Mouse (Mus musculus): ENCODE measurements around the gene Olfr12. TPM values are rescaled to one million over a fixed set of nuclear protein-coding genes. Genes with fewer than 3 reads are reported as not detected.

The Olfr12 gene
- polyA plus RNA-seq (2012; rRNA removed) = not detected in 2 replicates

DNA sequence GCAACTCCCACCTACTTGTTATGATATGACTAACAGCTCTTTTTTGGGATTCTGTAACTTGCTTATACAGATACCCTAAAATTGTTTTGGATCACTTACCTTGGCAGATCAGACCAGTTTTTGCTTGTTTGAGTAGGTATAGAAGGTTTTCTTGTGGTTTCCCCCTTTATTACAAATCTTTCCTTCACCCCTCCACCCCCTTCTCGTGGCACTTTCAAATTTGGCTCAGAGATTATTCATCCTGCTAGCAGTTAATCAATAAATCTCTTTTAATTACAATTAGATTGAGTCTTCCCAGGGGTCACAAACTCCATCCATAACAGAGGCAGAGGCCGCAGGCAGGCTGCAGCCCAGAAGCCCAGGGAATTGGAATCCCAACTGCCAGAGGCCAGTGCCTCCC is at the start of gene Olfr12:
Olfr12 (plus strand) TSS at position 301 of the 400 bp plus-strand sequence.
- no peak for DNase-seq (ENCODE audit: low spot score)

DNA sequence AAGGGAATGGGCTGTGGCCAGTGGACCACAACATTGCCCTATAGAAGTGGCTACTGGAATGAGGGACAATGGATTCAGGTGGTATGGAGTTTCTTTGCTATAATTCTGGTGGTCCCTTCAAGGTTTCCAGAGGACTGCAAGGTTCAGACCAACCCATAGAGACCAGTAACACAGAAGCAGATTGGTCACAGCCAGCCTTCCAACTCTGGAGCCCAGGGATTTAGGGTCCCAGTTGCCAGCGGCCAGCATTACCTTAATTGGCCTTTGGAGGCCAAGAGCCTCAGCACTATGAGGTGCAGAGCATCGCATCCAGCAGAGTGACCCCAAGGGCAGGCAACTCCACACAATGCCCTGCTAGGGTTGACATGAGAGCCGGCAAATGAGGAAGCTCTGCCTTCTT is 46.6 kb upstream of the Olfr12 start, which contains the start of gene Olfr1413:
Olfr1413 (plus strand) TSS at position 301 of the 400 bp plus-strand sequence.
- no peak for DNase-seq (ENCODE audit: low spot score)

DNA sequence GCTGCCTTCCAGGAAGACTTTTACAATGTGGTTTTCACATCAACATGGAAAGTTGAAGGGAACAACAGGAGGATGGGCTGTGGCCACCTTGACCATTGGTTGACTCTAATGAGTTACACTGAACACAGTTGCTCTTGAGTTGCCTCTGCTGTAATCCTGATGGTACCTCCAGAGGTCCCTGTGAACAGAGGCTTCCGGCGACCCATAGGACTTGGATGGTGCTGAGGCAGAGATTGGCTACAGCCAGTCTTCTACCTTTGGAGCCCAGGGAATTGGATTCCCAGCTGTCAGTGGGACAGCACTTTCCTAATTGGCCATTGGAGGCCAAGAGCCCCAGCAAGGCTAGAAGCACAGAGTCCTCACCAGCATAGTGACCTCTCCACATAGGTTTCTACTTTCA is 32.1 kb upstream of the Olfr12 start, which contains the start of gene Olfr1412:
Olfr1412 (plus strand) TSS at position 301 of the 400 bp plus-strand sequence.
- no peak for DNase-seq (ENCODE audit: low spot score)

DNA sequence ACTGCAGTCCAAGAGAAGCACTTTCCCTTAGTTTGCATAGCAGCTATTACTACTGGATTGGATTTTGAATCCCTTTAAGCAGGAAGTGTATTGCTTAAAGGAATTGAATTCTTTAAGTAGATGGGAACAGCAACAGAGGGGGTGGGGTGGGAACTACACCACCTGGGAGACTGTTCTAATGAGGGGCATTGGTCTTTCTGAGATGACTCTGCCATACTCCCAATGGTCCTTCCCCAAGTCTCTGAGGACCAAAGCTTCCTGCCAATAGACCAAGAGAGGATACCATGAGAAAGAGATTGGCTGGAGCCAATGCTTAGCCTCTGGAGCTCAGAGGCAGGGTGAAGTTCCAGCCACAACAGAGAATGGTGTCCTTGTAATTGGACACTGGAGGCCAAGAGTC is 23.5 kb upstream of the Olfr12 start, which contains the start of gene Olfr1411:
Olfr1411 (plus strand) TSS at position 301 of the 400 bp plus-strand sequence.
- no peak for DNase-seq (ENCODE audit: low spot score)

DNA sequence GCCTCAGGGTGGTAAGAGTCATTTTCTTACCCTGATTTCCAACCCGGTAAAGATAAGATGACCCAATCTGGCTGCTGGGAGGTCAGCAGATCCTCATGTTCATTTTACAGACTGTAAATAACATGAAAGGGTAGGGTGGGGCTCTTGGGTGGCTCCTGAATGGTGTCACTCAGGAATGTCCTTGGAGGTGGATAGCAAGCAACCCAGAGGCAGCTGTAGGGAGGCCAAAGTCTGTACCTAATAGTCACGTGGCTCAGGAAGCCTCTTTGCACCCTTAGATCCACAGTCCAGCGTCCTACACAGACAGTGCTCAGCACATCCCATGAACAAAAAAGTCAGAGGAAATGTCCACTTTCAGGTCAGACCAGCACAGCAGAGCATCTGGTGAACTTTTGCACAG is 21.6 kb upstream of the Olfr12 start:
- no peak for DNase-seq (ENCODE audit: low spot score)

DNA sequence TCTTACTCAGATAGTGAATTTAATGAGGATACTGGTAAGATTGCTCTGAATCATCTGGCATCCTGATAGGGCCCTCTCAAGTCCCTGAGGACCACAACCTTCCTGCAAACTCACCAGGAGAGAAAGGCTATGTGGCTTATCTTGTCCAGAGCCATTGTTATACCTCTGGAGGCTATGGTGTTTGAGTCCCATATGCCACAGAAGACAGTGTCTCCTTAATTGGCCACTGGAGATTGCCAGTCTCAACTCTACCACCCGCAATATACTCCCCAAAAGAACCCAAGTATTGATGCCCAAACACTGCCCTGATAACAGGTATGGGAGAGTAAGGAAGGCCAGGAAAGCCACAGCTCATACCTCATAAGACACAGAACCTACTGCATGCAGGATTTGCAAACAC is 12.1 kb upstream of the Olfr12 start, which contains the start of gene Olfr1410:
Olfr1410 (plus strand) TSS at position 301 of the 400 bp plus-strand sequence.
- no peak for DNase-seq (ENCODE audit: low spot score)

DNA sequence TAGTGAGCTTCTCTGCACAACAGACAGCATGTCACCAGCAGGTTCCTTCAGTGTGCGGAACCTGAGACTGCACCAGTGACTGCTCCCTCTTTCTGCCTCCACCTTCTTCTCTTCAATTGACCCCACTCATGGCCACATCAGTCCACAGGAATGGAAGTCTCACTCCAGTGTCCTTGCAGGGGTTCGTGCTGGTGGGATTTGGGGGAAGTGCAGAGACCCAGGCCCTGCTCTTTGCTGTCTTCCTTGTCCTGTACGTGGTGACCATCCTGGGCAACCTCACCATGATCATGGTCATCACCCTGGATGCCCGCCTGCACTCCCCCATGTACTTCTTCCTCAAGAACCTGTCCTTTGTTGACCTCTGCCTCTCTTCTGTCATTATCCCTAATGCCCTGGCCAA is 9.9 kb upstream of the Olfr12 start:
- DNase-seq (ENCODE audit: low spot score) = no peak

DNA sequence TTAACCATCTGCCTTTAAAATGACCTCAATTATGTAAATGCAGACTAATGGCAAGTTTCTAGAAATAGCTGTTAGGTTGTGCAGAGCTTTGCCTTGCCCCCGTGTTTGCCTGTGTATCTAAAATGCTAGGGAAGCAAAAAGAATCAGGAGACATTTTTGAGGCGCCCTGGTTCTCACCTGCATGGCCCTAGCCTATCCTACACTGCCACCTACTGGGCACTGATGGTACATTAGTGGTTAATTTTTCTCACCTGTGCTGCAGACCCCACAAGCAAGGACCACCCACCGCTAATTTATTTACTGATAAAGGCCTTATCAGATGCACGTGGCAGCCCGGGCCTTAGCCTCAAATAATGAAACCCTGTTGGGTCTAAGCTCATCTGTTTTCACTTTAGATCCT is 6.6 kb upstream of the Olfr12 start:
- DNase-seq (ENCODE audit: low spot score) = no peak

DNA sequence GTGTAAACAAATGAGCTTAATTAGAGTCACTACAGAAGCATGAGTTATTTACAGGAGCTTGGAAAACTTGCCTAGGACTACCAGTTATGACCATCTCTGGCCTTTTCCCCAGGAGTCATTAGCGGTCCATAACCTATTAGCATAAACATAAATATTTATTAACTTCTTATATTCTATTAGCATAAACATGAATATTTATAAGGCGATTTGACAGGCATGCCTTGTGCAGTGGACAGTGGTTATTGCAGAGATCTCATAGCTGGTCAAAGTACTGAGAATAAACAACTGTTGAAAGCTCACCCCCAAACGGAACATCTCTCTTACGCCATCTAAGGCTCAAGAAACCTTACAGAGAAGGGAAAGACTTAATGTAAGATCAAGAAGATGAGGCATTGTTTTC is 4.4 kb upstream of the Olfr12 start:
- DNase-seq (ENCODE audit: low spot score) = no peak

DNA sequence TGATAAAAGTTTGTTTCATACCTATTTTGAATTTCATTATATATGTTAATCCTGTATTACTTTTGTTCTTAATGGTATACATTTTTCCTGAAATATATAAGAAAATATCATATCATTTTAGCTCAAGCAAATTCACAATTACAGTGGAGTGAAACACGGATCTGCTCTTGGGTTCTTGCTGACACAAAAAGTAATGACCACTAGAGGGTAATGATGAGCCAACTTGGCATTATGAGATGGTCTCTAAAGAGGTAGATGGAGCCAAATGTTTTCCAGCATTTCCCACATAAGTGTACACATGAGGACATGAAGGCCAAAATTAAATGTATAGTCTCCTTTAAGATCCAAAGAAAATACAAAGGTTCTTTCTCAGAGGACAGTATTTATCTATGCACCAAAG is 3.1 kb upstream of the Olfr12 start:
- DNase-seq (ENCODE audit: low spot score) = no peak

DNA sequence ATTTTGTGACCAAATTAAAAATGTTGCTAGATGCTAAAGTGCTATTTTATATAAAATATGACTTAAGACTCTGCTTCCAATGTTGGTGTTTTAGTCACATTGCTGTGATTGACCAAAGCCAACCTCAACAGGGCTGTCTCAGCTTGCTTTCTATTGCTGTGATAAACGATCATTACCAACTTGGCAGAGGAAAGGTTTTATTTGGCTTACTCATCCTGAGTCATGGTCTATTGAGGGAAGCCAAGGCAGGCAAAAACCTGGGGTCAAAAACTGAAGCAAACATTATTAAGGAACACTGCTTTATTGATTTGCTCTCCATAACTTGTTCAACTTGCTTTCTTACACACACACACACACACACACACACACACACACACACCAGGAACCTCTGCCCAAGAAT is 1.5 kb upstream of the Olfr12 start:
- no peak for DNase-seq (ENCODE audit: low spot score)

DNA sequence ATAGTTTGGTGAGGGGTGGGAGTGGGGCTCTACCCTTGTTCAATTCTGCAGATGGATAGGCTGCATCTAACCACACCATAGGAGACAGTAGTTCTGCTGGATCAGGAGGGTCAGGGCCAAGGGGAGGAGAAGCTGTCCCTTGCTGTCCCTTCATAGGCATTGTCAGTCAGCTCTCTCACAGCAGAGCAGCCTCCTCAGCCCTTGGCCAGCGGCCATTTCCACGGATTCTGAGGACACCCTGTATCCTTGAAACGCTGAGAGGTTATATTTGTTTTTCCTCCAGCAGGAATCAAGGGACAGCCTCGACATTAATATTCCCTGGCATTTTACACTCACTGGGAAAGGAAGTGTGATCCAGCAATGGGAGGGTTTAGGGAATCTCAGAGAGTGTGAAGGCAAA is 772 bp downstream of the Olfr12 start:
- DNase-seq (ENCODE audit: low spot score) = no peak

DNA sequence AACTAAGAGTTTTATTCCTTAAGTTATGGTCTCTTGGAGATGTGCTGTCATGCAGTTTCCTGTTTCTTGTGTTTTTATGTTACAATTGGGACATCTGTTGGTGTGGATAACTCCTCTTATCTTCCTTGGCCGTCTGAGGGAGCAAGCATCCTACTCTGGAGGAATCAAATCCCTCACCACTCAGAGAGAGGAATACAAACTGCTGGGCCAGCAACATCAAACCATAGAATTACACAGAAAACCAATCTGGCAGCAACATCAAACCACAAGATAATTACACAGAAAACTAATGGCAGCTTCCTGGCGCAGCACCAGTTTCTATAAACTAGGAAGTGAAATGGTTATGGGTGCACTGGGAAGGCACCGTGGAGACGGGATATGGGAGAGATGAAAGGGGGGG is 10.6 kb downstream of the Olfr12 start:
- no peak for DNase-seq (ENCODE audit: low spot score)

DNA sequence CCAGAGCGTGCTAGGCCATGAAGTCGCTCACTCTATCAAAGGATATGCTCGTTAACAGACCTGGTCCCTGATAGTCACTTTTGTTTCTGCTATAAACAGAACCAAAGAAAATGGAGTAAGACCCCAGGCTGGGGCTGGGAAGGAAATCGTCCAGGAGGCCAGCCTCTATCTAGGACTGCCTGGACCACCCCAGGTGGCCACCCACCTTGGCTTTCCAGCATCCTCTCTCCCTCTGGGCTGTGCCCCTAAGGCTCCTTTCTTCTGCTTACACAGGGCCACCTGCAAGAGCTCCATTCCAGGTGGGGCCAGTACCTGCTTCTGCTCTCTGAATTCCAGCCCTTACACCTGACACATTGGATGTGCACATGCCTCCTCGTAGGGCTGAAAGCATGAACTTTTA is 14.6 kb downstream of the Olfr12 start:
- no peak for DNase-seq (ENCODE audit: low spot score)

DNA sequence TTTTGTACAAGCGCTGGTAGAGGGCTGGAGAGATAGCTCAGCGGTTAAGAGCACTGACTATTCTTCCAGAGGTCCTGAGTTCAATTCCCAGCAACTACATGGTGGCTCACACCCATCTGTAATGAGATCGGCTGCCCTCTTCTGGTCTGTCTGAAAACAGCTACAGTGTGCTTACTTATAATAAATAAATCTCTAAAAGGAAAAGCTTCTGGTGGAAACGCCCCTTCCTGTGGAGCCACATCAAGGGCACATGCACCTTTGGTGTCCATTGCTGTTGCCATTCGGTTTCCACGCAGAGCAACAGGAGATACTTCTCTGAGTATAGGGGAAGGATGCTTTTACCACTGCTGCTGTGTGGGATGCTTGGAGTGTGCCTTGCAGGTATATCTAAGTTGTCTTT is 15.4 kb downstream of the Olfr12 start:
- no peak for DNase-seq (ENCODE audit: low spot score)

DNA sequence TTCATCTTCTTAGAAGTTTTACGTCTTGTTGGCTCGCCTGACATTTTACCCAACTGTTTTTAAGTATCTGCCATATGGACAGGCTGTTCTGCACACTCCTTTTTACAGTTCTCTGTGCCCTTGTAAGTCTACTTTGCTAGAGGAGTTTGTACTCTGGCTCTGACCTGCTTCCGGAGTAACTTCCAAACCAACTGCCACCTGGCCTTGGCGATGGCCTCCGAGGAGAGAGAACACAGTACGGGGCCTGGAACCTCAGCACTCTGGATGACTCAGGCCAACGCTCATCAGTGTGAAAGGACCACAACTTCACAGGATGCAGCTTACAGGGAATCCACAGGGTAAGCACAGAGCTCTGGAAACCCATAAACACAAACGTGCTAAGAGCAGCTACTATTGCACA is 16.1 kb downstream of the Olfr12 start:
- DNase-seq (ENCODE audit: low spot score) = no peak

DNA sequence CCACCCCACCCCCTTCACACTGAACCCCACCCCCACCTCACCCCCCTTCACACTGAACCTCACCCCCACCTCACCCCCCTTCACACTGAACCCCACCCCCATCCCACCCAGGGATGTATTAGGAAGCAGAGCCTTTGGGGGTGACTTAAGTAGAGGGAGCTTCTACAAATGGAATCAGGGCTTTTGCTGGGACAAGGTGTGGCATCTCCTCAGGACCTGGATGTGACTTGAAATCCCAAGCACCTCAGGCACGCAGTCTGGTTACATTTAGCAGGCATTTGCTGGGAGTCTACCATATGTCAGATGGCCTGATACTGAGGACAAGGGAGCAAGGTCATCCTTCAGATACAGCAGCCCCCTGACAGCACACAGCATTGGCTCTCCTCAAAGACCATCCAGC is 17.0 kb downstream of the Olfr12 start:
- no peak for DNase-seq (ENCODE audit: low spot score)

DNA sequence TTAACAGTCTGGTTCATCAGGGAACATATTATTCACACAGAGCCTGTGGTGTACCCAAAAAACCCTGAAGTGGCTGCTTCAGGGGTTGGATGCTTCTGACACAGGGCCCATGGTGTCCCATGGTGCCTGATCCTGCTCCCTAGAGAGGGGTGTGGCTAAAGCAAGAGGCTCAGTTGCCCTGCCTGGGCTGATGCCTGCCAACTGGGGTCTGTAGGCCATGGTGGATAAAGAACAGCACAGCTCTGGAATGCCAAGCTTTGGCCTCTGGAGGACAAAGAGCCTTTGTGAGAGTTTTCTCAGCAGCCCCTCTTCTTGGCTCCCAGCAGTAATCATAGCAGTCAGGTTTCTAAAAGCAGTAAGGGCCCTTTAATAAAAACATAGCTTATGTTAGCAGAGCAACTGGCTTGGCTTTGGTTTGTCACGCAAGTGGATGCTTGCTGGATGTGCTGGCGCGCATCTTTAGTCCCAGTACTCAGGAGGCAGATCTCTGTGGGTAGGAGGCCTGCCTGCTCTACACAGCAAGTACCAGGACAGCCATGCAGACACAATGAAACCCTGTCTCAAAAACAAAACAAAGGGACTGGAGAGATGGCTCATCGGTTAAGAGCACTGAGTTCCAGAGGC is 17.5 kb downstream of the Olfr12 start:
- no peak for DNase-seq (ENCODE audit: low spot score)

DNA sequence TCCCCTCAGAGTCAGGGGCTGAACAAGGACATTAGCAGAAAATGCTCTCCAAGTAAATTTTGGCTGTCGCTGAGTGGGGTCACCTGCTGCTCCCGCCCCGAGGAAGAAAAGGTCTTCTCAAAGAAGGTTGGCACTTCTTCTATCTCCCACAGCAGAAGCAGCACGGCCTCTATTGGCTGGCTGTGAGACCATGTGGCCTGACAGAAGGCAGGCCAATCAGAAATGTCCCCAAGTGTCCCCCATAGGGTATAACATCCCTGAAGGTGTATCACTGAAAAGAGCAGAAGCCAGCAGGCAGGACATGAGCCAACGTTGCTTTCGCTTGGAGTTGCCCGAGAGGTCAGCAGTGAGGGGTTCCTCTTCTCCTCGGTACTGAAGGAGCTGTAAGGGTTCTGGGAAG is 18.4 kb downstream of the Olfr12 start:
- no peak for DNase-seq (ENCODE audit: low spot score)

DNA sequence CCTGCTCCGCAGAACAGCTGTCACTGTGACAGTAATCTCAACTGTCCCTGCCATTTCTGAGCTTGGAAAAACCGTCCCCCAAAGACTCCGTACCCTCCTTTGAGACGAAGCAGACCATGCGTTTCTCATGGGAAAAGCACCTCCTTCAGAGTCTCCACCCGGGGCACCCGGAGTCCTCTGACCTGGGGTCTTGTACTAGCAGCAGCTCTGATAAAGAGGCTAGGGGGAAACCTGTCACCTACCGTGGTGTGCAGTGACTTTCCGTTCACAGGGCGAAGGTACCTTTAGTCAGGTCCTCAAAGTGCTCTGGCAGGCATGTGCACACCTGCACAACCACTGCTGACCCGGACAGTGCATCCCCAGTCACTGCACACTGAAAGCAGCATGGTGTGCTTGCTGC is 19.1 kb downstream of the Olfr12 start:
- no peak for DNase-seq (ENCODE audit: low spot score)

DNA sequence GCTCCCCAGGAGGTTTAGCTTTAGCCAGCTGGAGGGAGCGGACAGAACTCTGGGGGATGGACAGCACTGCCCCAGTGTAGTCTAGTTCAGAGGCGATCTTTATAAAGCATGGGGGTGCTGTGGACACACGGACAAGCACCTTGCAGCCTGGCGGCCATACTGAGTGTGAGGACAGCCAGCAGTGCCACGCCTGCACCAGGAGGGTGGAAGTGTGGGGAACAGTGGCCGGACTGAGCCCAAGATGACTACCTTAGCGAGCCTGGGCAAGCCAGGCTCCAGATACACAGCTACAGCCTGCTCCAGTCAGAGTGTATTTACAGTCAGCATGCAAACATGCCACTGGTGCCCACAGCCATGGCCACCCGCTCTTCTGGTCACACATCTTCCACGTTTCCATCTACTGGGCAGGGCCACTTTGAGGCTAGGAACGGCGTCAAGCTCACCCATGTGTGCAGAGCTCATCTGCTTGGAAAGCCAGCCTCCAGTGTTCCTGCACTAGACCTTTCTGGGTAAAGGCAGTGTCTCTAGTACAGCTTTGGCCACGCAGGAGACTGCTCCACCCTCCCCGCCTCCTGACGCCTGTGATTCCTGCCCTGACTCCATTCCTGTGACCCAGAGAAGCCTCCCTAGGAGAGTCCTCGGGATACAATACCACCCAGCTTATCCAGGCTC is 20.0 kb downstream of the Olfr12 start:
- DNase-seq (ENCODE audit: low spot score) = no peak

DNA sequence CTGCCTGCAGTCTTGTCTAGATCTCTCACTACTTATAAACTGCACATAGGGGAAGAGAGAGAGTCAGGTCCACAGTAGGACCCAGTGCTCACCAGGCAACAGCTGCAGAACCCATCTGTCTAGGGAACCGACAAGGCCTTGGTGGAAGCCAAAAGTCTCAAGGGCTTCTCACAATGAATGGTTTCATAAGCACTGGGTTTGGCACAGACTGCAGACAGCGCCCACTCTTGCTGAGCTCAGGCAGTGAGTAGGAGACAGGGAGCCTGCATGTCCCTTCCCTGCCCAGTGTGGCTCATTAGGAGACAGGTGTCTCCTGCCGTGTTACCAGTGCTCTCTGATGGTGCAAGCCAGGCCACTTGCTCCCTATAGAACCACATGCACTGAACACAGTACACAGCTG is 20.6 kb downstream of the Olfr12 start:
- DNase-seq (ENCODE audit: low spot score) = no peak

DNA sequence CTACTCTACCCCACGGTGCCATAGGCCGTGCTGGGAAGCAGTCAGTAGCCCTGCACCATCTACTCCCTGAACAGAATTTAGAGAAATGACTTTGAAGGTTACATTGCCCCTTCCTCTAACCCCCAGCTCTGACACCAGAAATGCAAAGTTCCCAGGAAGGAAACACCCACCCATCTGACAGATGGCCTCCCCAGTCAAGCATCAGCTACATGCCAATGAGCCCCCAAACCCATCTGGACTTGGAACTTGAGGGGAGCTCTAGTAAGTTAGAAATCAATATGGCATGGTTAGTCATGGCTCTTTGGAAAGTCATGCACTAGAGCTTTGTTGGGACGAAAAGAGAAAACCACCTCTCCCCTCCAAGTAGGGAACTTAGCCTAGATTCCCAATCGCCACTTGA is 21.1 kb downstream of the Olfr12 start:
- no peak for DNase-seq (ENCODE audit: low spot score)

DNA sequence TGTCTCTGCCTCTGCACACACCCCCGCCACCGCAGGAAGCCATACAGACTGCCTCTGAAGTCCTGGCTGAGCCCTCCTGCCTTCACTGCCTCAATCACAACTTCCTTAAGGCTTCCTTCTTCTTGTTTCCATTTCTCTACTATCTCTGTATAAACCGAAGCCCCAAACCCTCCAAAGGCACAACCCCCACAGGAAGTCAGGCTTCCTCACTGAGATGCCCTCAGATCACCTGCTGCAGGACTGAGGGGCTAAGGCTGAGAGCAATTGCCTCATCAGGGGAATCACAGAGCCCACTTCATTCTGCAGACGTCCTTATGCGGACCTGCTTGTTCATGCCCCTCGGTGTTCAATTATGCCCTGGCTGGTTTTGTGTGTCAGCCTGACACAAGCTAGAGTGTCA is 22.8 kb downstream of the Olfr12 start:
- DNase-seq (ENCODE audit: low spot score) = peak; percentile 11
